Mouse (Mus musculus) thymus, adult 2 months (tissue): ENCODE data around the gene Zfyve28.

Experiments used
- CTCF ChIP-seq: fragments of 200-500 bp; IDR thresholded peaks from 2 replicates; pipeline ENCODE4 v1.5.1; 2012; ENCODE audit warnings: mild to moderate bottlenecking, control low read depth, low read length, moderate library complexity, borderline replicate concordance; ENCODE audit not compliant: control insufficient read depth, poor library complexity, insufficient read depth; ENCODE audit errors: extremely low read depth
- POLR2A ChIP-seq: fragments of 200-500 bp; IDR thresholded peaks from 2 replicates; pipeline ENCODE4 v1.6.1; 2012; ENCODE audit warnings: mild to moderate bottlenecking, low read length, control low read depth, moderate library complexity; ENCODE audit not compliant: control insufficient read depth, poor library complexity, insufficient read depth; ENCODE audit errors: extremely low read depth

- TF ChIP-seq CTCF (no peak), POLR2A (no peak)
These were observed 110.4 kb downstream of the Zfyve28 start for GRCm38 (mm10) chr5:34177821-34178220.
